ENCODE assay signal across 9 mouse cellular contexts in genomic region chr1:63614594-63614993, GRCm38 (mm10). TPM values are rescaled to one million over a fixed set of nuclear protein-coding genes. Genes with fewer than 3 reads are reported as not detected.
DNase-seq lines count a peak whose midpoint lies in the region; ATAC-seq and TF ChIP-seq lines count a peak whose summit lies in the region.
"Had no signal": no experiment of that assay in that cellular context is flagged by ENCODE, and none has a peak within 500 bp of the region (broad histone marks: within the 10 kb centered on the region; RNA-seq: fewer than 3 reads in every experiment).

No protein-coding gene starts in this region.

- H3K36me3 ChIP-seq in G1E (replicated peaks) = no peaks in the 10 kb centered on the region
- H3K36me3 ChIP-seq in embryonic facial prominence, embryonic 10.5 days (replicated peaks) = no peaks in the 10 kb centered on the region

- intact Hi-C loops in heart, postnatal 36 days (cut with DNase I) = no loop called here

- no peaks in the 10 kb centered on the region; the same call in 1 of the 2 replicates for H3K4me1 ChIP-seq in G1E (ENCODE audit: insufficient read depth, low read depth, low read length)
- H3K4me1 ChIP-seq in embryonic facial prominence, embryonic 10.5 days = peaks cover 7% of the 10 kb centered on the region

- H3K27ac ChIP-seq in embryonic facial prominence, embryonic 10.5 days (replicated peaks) = no peak overlapping the region

- H3K27me3 ChIP-seq in G1E (ENCODE audit: insufficient read depth, low read length) = no peaks in the 10 kb centered on the region
- H3K27me3 ChIP-seq in embryonic facial prominence, embryonic 10.5 days (replicated peaks; ENCODE audit: low read depth, poor library complexity, severe bottlenecking) = peaks cover 14% of the 10 kb centered on the region

- no peak overlapping the region for H3K4me3 ChIP-seq in G1E (ENCODE audit: low read depth, low read length)
- peak overlapping the region; percentile 29; the same call in 1 of the 2 replicates for H3K4me3 ChIP-seq in embryonic facial prominence, embryonic 10.5 days

- TF ChIP-seq CTCF in G1E (IDR thresholded peaks at IDR 0.05; ENCODE audit: low read depth, low read length) = no peak

- H3K9me3 ChIP-seq in G1E (replicated peaks) = no peaks in the 10 kb centered on the region
- H3K9me3 ChIP-seq in embryonic facial prominence, embryonic 10.5 days = no peaks in the 10 kb centered on the region

- DNase-seq in heart, postnatal 36 days = peak; percentile 7 to 46
- DNase-seq in heart, adult 8-10 months (ENCODE audit: low spot score) = no peak
- peak; percentile 6 for DNase-seq in G1E (ENCODE audit: low spot score)
- DNase-seq in embryonic facial prominence, embryonic 10.5 days (ENCODE audit: low spot score) = peak; percentile 83
- DNase-seq in kidney, postnatal 4 days = peak; percentile 84 to 86
- DNase-seq in ovary, postnatal 36 days (ENCODE audit: low spot score) = peak; percentile 59
- no peak for DNase-seq in cerebellum, adult 8-10 months
- no peak for DNase-seq in frontal cortex, postnatal 25 days (ENCODE audit: low spot score in 2 of 2)

- WGBS in embryonic facial prominence, embryonic 10.5 days = 2% methylated on average over 11 of the region's 11 CpGs

- ATAC-seq in G1E (ENCODE audit: extremely low read depth, insufficient number of reproducible peaks, low FRiP score, poor library complexity, severe bottlenecking) = no peak

RNA-seq across cellular contexts. Expression of gene Gm39653, which starts 1.2 kb away (rescaled TPM):
- total RNA-seq in heart, postnatal 36 days (2021) = not detected
- not detected for total RNA-seq in heart, adult 8-10 months (2022)
- total RNA-seq in G1E (2014; fragmentation: Nextera tagmentation) (not detected in 2 replicates), G1E (2017) (not detected in 2 replicates)
- polyA plus RNA-seq in G1E (2012) = not detected in 2 replicates
- not detected in 2 replicates for polyA plus RNA-seq in embryonic facial prominence, embryonic 10.5 days (2016; fragmentation: Nextera tagmentation; extraction: Ambion mirVana)
- polyA plus RNA-seq: heart, embryonic 16.5 days had no signal

Comparison
In these comparisons a context has a peak if more than half of its experiments do, and no peak if none do; other contexts are left out.
1. DNase-seq: peak in heart, postnatal 36 days (2 of 2), G1E (single experiment), embryonic facial prominence, embryonic 10.5 days (single experiment), kidney, postnatal 4 days (2 of 2) and ovary, postnatal 36 days (single experiment); none in heart, adult 8-10 months (single experiment), cerebellum, adult 8-10 months (single experiment) and frontal cortex, postnatal 25 days (0 of 2).